In the genomic region with DNA sequence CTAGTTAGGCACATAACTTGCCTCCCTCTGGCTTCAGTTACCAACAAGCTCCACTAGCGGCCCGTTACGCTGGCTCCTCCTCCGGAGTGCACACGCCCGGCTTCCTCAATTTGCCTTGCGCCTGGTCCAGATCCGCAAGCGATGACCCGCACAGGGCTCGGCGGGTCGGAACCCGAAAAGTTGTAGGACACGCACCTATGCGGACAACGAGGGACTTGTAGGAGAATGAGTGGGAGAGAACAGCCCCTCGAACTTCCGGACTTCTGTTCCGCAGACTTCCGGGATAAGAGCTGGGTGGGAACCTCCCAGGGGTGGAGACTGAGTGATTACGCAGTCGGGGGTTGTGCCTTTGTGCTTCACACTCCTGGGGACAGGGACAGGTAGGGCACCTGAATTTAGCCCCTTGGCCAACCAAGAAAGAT, we compare ENCODE assay signal across 8 mouse cellular contexts. TPM values are rescaled to one million over a fixed set of nuclear protein-coding genes. Genes with fewer than 3 reads are reported as not detected.
DNase-seq lines count a peak whose midpoint lies in the region; ATAC-seq and TF ChIP-seq lines count a peak whose summit lies in the region.

Gene Cybc1, minus strand, starts transcription at position 305 of the 422 bp plus-strand sequence.

- TF ChIP-seq POLR2A in cortical plate, adult 2 months (IDR thresholded peaks at IDR 0.05; ENCODE audit: extremely low read depth, insufficient read depth, low read length) = peak; percentile 70

- TF ChIP-seq CTCF in cortical plate, adult 2 months (IDR thresholded peaks at IDR 0.05; ENCODE audit: extremely low read depth, insufficient read depth, low read length) = no peak
- TF ChIP-seq CTCF in hindbrain, postnatal 0 days (IDR thresholded peaks at IDR 0.05; ENCODE audit: low read depth) = no peak
- peak; percentile 33 for TF ChIP-seq CTCF in left cerebral cortex, adult 2 months (IDR thresholded peaks at IDR 0.05)

- H3K27ac ChIP-seq in cortical plate, adult 2 months (ENCODE audit: insufficient read depth, low read length) = 0 out of 2 replicates have a peak within 1 kb of the TSS, but pooled peaks have one; percentile 8
- H3K27ac ChIP-seq in hindbrain, postnatal 0 days = peak within 1 kb of the TSS; percentile 46; the same call in 1 of the 2 replicates
- peak within 1 kb of the TSS; percentile 86 for H3K27ac ChIP-seq in left cerebral cortex, adult 2 months

- H3K9me3 ChIP-seq in hindbrain, postnatal 0 days (ENCODE audit: low read length) = no peaks in the 10 kb centered on the region

- intact Hi-C loops in left cerebral cortex, adult 2 months (cut with DNase I) = no loop called here

- H3K4me1 ChIP-seq in cortical plate, adult 2 months (ENCODE audit: control insufficient read depth, insufficient read depth, low read length) = peaks cover 5% of the 10 kb centered on the region; the same call in 1 of the 2 replicates
- H3K4me1 ChIP-seq in hindbrain, postnatal 0 days (ENCODE audit: insufficient read depth, low read length) = peaks cover 8% of the 10 kb centered on the region

- peak; percentile 77 for DNase-seq in adipocyte (ENCODE audit: low spot score)
- DNase-seq in gastrocnemius, adult 8-10 months (ENCODE audit: low spot score in 2 of 2) = peak; percentile 44 to 60
- DNase-seq in hindbrain, postnatal 0 days (ENCODE audit: low spot score) = peak; percentile 82
- peak; percentile 63 to 67 for DNase-seq in left cerebral cortex, adult 2 months (ENCODE audit: extremely low spot score in 1 of 2, low spot score in 2 of 2)
- DNase-seq in right cerebral cortex, adult 2 months (ENCODE audit: low spot score in 2 of 2) = peak; percentile 73 to 76
- DNase-seq in urinary bladder, postnatal 25 days (ENCODE audit: low spot score) = peak; percentile 63

- H3K4me3 ChIP-seq in cortical plate, adult 2 months (ENCODE audit: insufficient read depth, low read length) = peak within 1 kb of the TSS; percentile 64
- peak within 1 kb of the TSS; percentile 59 for H3K4me3 ChIP-seq in hindbrain, postnatal 0 days (ENCODE audit: low read length)
- peak within 1 kb of the TSS; percentile 94 for H3K4me3 ChIP-seq in left cerebral cortex, adult 2 months

- H3K36me3 ChIP-seq in hindbrain, postnatal 0 days (ENCODE audit: insufficient read depth, low read length) = peaks cover 4% of the 10 kb centered on the region; the same call in 1 of the 2 replicates

- ATAC-seq in hindbrain, postnatal 0 days = peak; percentile 84
- ATAC-seq in megakaryocyte, adult 5-6 weeks (ENCODE audit: poor library complexity, severe bottlenecking) = peak; percentile 93

- WGBS in hindbrain, postnatal 0 days = under 1% methylated on average over 23 of the region's 23 CpGs

- H3K4me2 ChIP-seq in hindbrain, postnatal 0 days (ENCODE audit: low read depth, low read length) = peak within 1 kb of the TSS; percentile 86

- H3K27me3 ChIP-seq in hindbrain, postnatal 0 days (ENCODE audit: insufficient read depth, low read length) = no peaks in the 10 kb centered on the region

- peak within 1 kb of the TSS; percentile 55 for H3K9ac ChIP-seq in hindbrain, postnatal 0 days (replicated peaks; ENCODE audit: low read length)

RNA-seq across cellular contexts. Expression of gene Cybc1, which starts in this region (rescaled TPM):
- polyA plus RNA-seq in cortical plate, adult 2 months (2012; rRNA removed) = 25.9 and 27.5 TPM in 2 replicates
- total RNA-seq in gastrocnemius, adult 8-10 months (2022) = 1 to 10 TPM; 2.8 to 3.8 (median 3.6) TPM
- 20.6 and 25.6 TPM in 2 replicates for total RNA-seq in hindbrain, postnatal 0 days (2014; rRNA removed)
- 20.5 and 21.2 TPM in 2 replicates for polyA plus RNA-seq in hindbrain, postnatal 0 days (2015; fragmentation: Nextera tagmentation; extraction: Ambion mirVana)
- 10 to 100 TPM; 22.0 to 23.3 TPM for total RNA-seq in left cerebral cortex, adult 2 months (2021)
- total RNA-seq in megakaryocyte, adult 5-6 weeks (2015) = 65.8 and 70.5 TPM in 2 replicates
- 59.2 and 71.8 TPM in 2 replicates for total RNA-seq in megakaryocyte, adult 5-6 weeks (2017)

Comparison
In these comparisons a context has a peak if more than half of its experiments do, and no peak if none do; other contexts are left out.
1. Peak in every context shown above with its lines: DNase-seq, ATAC-seq, H3K4me3 ChIP-seq and H3K27ac ChIP-seq.
2. H3K27ac ChIP-seq: peak in every context shown above with its lines; median percentile 86 in left cerebral cortex, adult 2 months; 46 in hindbrain, postnatal 0 days; 8 in cortical plate, adult 2 months.